Mouse (Mus musculus): ENCODE data around the gene Nexn. TPM values are rescaled to one million over a fixed set of nuclear protein-coding genes. Genes with fewer than 3 reads are reported as not detected.
"Not testable (repeated sequence)": the region's sequence is repeated elsewhere in the genome, so short reads cannot be mapped to it uniquely, and the experiment has no call there.

The Nexn gene
- polyA plus RNA-seq, 1 experiment, result 1.6 TPM

DNA sequence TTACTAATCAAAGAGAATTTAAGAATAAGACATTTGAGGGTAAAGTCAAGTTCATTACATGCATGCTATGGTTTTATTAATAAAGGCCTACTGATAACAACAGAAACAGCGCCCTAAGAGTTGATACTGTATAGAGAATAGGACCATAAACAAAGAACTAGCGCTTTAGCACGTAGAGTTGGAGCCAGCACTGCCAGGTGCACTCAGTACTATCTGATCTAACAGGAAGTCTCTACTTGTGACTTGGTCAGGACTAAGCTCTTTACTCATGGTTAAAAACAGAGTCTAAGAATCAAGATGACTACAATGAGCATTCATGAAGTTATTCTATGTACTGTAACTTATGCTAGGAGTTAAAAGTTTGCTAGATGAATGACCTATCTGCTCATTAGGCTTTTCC is 61.6 kb downstream of the Nexn start:
- no peak for TF ChIP-seq POLR2A (IDR thresholded peaks at IDR 0.05; ENCODE audit: borderline replicate concordance, low read depth, low read length)
- H3K4me3 ChIP-seq (ENCODE audit: insufficient read depth, low read length), result no peak overlapping the region
- H3K27ac ChIP-seq (ENCODE audit: insufficient read depth, low read depth, low read length), result no peak overlapping the region

DNA sequence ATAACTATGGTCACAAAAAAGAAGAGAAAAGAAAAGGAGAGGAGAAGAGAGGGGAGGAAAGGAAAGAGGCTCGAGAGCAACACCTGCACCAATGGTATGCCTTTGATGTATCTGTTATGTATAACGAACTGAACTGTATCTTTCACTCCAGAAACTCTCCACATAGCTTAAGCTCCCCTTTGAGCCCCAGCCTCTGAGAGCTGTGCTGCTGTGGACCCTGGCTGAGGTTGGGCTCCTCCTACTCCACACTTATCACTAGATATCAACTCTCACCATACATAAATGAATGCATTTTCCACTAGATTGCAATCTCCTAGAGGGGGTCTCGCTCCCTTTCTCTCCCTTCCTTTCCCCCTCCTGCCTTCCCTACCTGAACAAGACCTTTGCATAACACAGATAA is 62.2 kb downstream of the Nexn start:
- Histone ChIP-seq H3K4me1 (ENCODE audit: control insufficient read depth, insufficient read depth, low read length) (peaks cover 6% of the 10 kb centered on the region), H3K27ac (ENCODE audit: insufficient read depth, low read depth, low read length) (no peak overlapping the region), H3K4me3 (ENCODE audit: insufficient read depth, low read length) (no peak overlapping the region)
- TF ChIP-seq POLR2A (IDR thresholded peaks at IDR 0.05; ENCODE audit: borderline replicate concordance, low read depth, low read length), result no peak
- no peak for TF ChIP-seq CTCF (IDR thresholded peaks at IDR 0.05; ENCODE audit: low read depth, low read length)

More for the DNA sequence above, 61.6 kb downstream of the Nexn start:
- peaks cover 6% of the 10 kb centered on the region for H3K4me1 ChIP-seq (ENCODE audit: control insufficient read depth, insufficient read depth, low read length)

DNA sequence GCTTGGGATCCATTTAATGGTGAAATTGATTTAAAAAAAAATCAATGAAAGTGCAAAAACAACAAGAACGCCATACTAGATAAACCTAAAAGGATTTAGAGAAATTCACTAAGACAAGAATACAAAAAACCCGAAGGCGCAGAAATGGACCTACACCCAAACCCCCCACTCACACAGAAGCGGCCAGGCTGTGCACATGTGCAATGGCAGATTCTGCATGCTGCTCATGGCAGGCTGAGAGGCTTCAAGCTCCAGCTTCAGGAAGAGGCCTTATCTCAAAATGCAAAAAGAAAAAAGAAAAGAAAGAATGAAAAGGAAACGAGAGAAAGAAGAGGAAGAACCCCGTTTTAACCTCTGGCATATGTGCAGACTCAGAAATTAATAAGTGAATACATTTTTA is 62.7 kb downstream of the Nexn start:
- no peak for TF ChIP-seq CTCF (IDR thresholded peaks at IDR 0.05; ENCODE audit: low read depth, low read length)
- TF ChIP-seq POLR2A (IDR thresholded peaks at IDR 0.05; ENCODE audit: borderline replicate concordance, low read depth, low read length), result no peak
- Histone ChIP-seq H3K4me3 (ENCODE audit: insufficient read depth, low read length) (no peak overlapping the region), H3K27ac (ENCODE audit: insufficient read depth, low read depth, low read length) (no peak overlapping the region), H3K4me1 (ENCODE audit: control insufficient read depth, insufficient read depth, low read length) (peaks cover 3% of the 10 kb centered on the region)

- TF ChIP-seq POLR2A (IDR thresholded peaks at IDR 0.05; ENCODE audit: borderline replicate concordance, low read depth, low read length) (no peak), CTCF (IDR thresholded peaks at IDR 0.05; ENCODE audit: low read depth, low read length) (no peak)
- Histone ChIP-seq H3K4me3 (ENCODE audit: insufficient read depth, low read length) (no peak overlapping the region), H3K4me1 (ENCODE audit: control insufficient read depth, insufficient read depth, low read length) (peaks cover 3% of the 10 kb centered on the region; the same call in 1 of the 2 replicates), H3K27ac (ENCODE audit: insufficient read depth, low read depth, low read length) (no peak overlapping the region)
These were observed 63.2 kb downstream of the Nexn start for GRCm38 (mm10) chr3:152202942-152203341.

- Histone ChIP-seq H3K4me3 (ENCODE audit: insufficient read depth, low read length) (no peak overlapping the region), H3K27ac (ENCODE audit: insufficient read depth, low read depth, low read length) (no peak overlapping the region), H3K4me1 (ENCODE audit: control insufficient read depth, insufficient read depth, low read length) (no peaks in the 10 kb centered on the region)
- TF ChIP-seq CTCF (IDR thresholded peaks at IDR 0.05; ENCODE audit: low read depth, low read length), result no peak
- TF ChIP-seq POLR2A (IDR thresholded peaks at IDR 0.05; ENCODE audit: borderline replicate concordance, low read depth, low read length), result no peak
These were observed 64.5 kb downstream of the Nexn start for GRCm38 (mm10) chr3:152201651-152202050.

GRCm38 (mm10) chr3:152201181-152201580 is 65.0 kb downstream of the Nexn start:
- H3K4me3 ChIP-seq (ENCODE audit: insufficient read depth, low read length), result no peak overlapping the region
- no peak for TF ChIP-seq CTCF (IDR thresholded peaks at IDR 0.05; ENCODE audit: low read depth, low read length)
- TF ChIP-seq POLR2A (IDR thresholded peaks at IDR 0.05; ENCODE audit: borderline replicate concordance, low read depth, low read length), result no peak
- H3K27ac ChIP-seq (ENCODE audit: insufficient read depth, low read depth, low read length), result no peak overlapping the region
- H3K4me1 ChIP-seq (ENCODE audit: control insufficient read depth, insufficient read depth, low read length), result no peaks in the 10 kb centered on the region

GRCm38 (mm10) chr3:152199125-152199524 is 67.0 kb downstream of the Nexn start:
- H3K4me3 ChIP-seq (ENCODE audit: insufficient read depth, low read length), result no peak overlapping the region
- TF ChIP-seq CTCF (IDR thresholded peaks at IDR 0.05; ENCODE audit: low read depth, low read length) (no peak), POLR2A (IDR thresholded peaks at IDR 0.05; ENCODE audit: borderline replicate concordance, low read depth, low read length) (no peak)

GRCm38 (mm10) chr3:152197246-152197645 is 68.9 kb downstream of the Nexn start:
- H3K4me3 ChIP-seq (ENCODE audit: insufficient read depth, low read length); H3K27ac ChIP-seq (ENCODE audit: insufficient read depth, low read depth, low read length); H3K4me1 ChIP-seq (ENCODE audit: control insufficient read depth, insufficient read depth, low read length): not testable (repeated sequence)

More at GRCm38 (mm10) chr3:152199125-152199524, 67.0 kb downstream of the Nexn start:
- H3K27ac ChIP-seq (ENCODE audit: insufficient read depth, low read depth, low read length), result no peak overlapping the region
- peaks cover 2% of the 10 kb centered on the region; the same call in 1 of the 2 replicates for H3K4me1 ChIP-seq (ENCODE audit: control insufficient read depth, insufficient read depth, low read length)

GRCm38 (mm10) chr3:152193635-152194097 is 72.5 kb downstream of the Nexn start:
- peak overlapping the region; percentile 36 for H3K27ac ChIP-seq (ENCODE audit: insufficient read depth, low read depth, low read length)
- peak; percentile 58; the same call in 1 of the 2 replicates for TF ChIP-seq POLR2A (IDR thresholded peaks at IDR 0.05; ENCODE audit: borderline replicate concordance, low read depth, low read length)
- no peak for TF ChIP-seq CTCF (IDR thresholded peaks at IDR 0.05; ENCODE audit: low read depth, low read length)

DNA sequence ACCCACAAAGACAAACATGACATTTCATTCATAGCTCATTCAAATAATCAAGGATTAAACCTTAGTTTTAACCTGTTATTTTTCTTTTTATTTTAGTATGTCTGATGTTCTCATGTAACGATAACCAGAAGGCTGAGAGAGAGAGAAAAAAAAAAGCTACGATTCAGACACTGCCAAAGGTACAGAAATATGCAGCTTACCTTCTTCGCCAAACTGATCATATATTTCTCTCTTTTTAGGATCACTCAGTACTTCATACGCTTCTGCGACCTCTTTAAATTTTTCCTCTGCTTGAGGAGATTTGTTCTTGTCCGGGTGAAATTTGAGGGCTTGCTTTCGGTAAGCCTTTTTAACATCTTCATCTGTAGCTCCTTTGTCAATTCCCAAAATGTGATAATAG is 73.0 kb downstream of the Nexn start:
- H3K4me3 ChIP-seq (ENCODE audit: insufficient read depth, low read length), result peak overlapping the region; percentile 64
- H3K4me1 ChIP-seq (ENCODE audit: control insufficient read depth, insufficient read depth, low read length), result peaks cover 14% of the 10 kb centered on the region
- TF ChIP-seq POLR2A (IDR thresholded peaks at IDR 0.05; ENCODE audit: borderline replicate concordance, low read depth, low read length) (no peak), CTCF (IDR thresholded peaks at IDR 0.05; ENCODE audit: low read depth, low read length) (no peak)
- H3K27ac ChIP-seq (ENCODE audit: insufficient read depth, low read depth, low read length), result peak overlapping the region; percentile 36

More at GRCm38 (mm10) chr3:152193635-152194097, 72.5 kb downstream of the Nexn start:
- Histone ChIP-seq H3K4me3 (ENCODE audit: insufficient read depth, low read length) (peak overlapping the region; percentile 64), H3K4me1 (ENCODE audit: control insufficient read depth, insufficient read depth, low read length) (peaks cover 12% of the 10 kb centered on the region)
